ENCODE assay signal across 17 mouse cellular contexts in genomic region chr6:83371350-83371749, GRCm38 (mm10).
"Had no signal": no experiment of that assay in that cellular context is flagged by ENCODE, and none has a peak within 500 bp of the region (broad histone marks: within the 10 kb centered on the region; RNA-seq: fewer than 3 reads in every experiment).

No protein-coding gene starts in this region.

- ATAC-seq: hindbrain, postnatal 0 days; intestine, embryonic 16.5 days; liver, embryonic 12.5 days had no signal

- DNase-seq: gastrocnemius, postnatal 10 days; gastrocnemius, postnatal 36 days; heart, adult 11 months; heart, adult 2 months; heart, postnatal 14 days; heart, postnatal 36 days; kidney, adult 11 months; kidney, adult 2 months; kidney, adult 9 months; kidney, postnatal 14 days; kidney, postnatal 36 days; layer of hippocampus, adult 9-11 months; layer of hippocampus, postnatal 36 days; left cerebral cortex, postnatal 4 days had no signal
